Mouse (Mus musculus) urinary bladder, postnatal 4 days (tissue): ENCODE data around the gene Smarca2.
"Not testable (repeated sequence)": the region's sequence is repeated elsewhere in the genome, so short reads cannot be mapped to it uniquely, and the experiment has no call there.

Experiments
- DNase-seq, 2 experiments: peaks; one replicate each; pipeline ENCODE4 v3.0.0; 2021 to 2022; ENCODE audit warnings: low spot score in 2 of 2

Smarca2 gene

GRCm38 (mm10) chr19:26690516-26690915 lies 85.7 kb downstream of the Smarca2 start:
- DNase-seq, result no peak

GRCm38 (mm10) chr19:26697107-26697506 lies 92.3 kb downstream of the Smarca2 start:
- DNase-seq, result no peak

GRCm38 (mm10) chr19:26704545-26705209 lies 99.8 kb downstream of the Smarca2 start:
- DNase-seq, result no peak

GRCm38 (mm10) chr19:26706910-26707309 lies 102.1 kb downstream of the Smarca2 start:
- DNase-seq, result no peak

GRCm38 (mm10) chr19:26709095-26709494 lies 104.2 kb downstream of the Smarca2 start:
- no peak for DNase-seq

- no peak for DNase-seq
These were observed 106.4 kb downstream of the Smarca2 start for GRCm38 (mm10) chr19:26711268-26711667.

GRCm38 (mm10) chr19:26716217-26716616 lies 111.4 kb downstream of the Smarca2 start:
- no peak for DNase-seq

GRCm38 (mm10) chr19:26718221-26718620 lies 113.4 kb downstream of the Smarca2 start:
- peak in 1 of 2 experiments; percentile 43 for DNase-seq

- no peak for DNase-seq
These were observed 114.3 kb downstream of the Smarca2 start for GRCm38 (mm10) chr19:26719161-26719560.

GRCm38 (mm10) chr19:26721741-26722140 lies 116.9 kb downstream of the Smarca2 start:
- DNase-seq, result no peak

- DNase-seq, result no peak
These were observed 119.0 kb downstream of the Smarca2 start for GRCm38 (mm10) chr19:26723899-26724298.

- no peak for DNase-seq
These were observed 119.8 kb downstream of the Smarca2 start for GRCm38 (mm10) chr19:26724626-26725025.

GRCm38 (mm10) chr19:26727796-26728195 lies 122.9 kb downstream of the Smarca2 start:
- no peak for DNase-seq

- no peak for DNase-seq
These were observed 125.6 kb downstream of the Smarca2 start for GRCm38 (mm10) chr19:26730486-26730885.

GRCm38 (mm10) chr19:26731121-26731520 lies 126.3 kb downstream of the Smarca2 start:
- DNase-seq, result no peak

GRCm38 (mm10) chr19:26731809-26732208 lies 127.0 kb downstream of the Smarca2 start:
- DNase-seq, result no peak

- no peak for DNase-seq
These were observed 128.2 kb downstream of the Smarca2 start for GRCm38 (mm10) chr19:26733055-26733454.

- DNase-seq, result no peak
These were observed 128.8 kb downstream of the Smarca2 start for GRCm38 (mm10) chr19:26733546-26734100.

GRCm38 (mm10) chr19:26734704-26735109 lies 129.9 kb downstream of the Smarca2 start:
- DNase-seq, result no peak

GRCm38 (mm10) chr19:26745021-26745420 lies 140.2 kb downstream of the Smarca2 start:
- DNase-seq, result not testable (repeated sequence)

- no peak for DNase-seq
These were observed 140.7 kb downstream of the Smarca2 start for GRCm38 (mm10) chr19:26745567-26745966.

- DNase-seq, result no peak
These were observed 141.4 kb downstream of the Smarca2 start for GRCm38 (mm10) chr19:26746290-26746689.

GRCm38 (mm10) chr19:26746709-26747467 lies 142.0 kb downstream of the Smarca2 start:
- no peak for DNase-seq
